Mouse (Mus musculus) adrenal gland, postnatal 14 days (tissue): ENCODE data around the gene Scube1. TPM values are rescaled to one million over a fixed set of nuclear protein-coding genes. Genes with fewer than 3 reads are reported as not detected.

Source experiments
- DNase-seq: peaks from one replicate; pipeline ENCODE4 v3.0.0; 2021; ENCODE audit warnings: mixed read lengths
- total RNA-seq: library from RNA; stranded (reverse); gene quantifications from 2 replicates; pipeline ENCODE4 v1.2.3, GENCODE M21; 2021

Gene Scube1
- total RNA-seq, 1 experiment from 2014 or later = 5.9 TPM

DNA sequence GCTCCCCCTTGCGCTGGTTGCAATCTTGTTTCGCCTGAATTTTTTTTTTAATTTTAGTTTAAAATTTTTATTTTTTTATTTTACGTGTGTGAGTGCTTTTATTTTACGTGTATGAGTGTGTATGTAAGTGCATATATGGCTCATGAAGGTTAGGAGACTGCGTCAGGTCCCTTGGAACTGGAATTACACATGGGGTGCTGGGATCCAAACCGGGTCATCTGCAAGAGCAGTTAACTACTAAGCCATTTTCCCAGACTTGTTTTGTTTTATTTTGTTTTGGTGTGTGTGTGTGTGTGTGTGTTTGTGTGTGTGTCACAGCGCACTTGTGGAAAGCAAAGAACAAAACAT is 129.5 kb downstream of the Scube1 start:
- DNase-seq = no peak

DNA sequence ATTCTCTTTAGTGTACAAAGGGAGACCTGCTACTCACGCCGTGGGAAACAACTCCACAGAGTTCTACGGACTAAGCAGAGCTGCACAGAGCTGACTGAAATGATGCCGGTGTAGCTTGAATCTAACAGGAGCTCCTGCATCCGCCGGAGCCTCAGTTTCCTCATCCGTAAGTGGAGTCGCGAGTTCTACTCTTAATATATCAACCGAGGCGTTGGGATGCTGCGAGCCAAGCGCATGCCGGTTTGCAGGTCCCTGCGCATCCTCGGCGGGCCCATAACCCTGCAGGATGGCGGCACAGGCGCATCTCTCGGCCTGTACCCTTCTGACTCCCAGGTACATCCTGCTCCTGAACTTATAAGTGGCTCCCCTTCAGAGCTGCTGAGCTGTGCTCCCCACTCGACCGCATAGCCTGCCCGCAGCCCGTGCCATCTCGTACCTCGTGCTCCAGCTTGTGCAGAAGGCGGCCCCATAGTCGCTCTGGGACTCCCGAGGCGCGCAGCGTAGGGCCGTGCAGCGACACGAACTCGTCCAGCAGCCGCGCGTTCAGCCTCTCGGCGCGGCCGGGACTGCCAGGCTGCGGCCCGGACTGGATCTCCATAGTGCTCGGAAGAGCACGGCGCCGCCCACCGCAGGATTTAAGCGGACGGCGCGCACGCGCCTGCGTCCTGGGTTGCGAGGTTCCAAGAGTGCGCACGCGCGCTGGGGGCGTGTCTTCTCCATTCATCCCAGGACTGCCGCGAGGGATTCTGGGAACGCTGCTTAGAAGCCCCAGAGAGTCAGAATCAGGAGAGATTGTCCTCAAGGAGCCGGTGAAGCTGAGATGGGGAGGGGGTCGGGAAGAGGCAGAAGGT is 130.1 kb downstream of the Scube1 start, which contains the start of gene Ttll12:
TSS of gene Ttll12 (minus strand) at position 645 of the 851 bp plus-strand sequence.
- DNase-seq = peak; percentile 97

DNA sequence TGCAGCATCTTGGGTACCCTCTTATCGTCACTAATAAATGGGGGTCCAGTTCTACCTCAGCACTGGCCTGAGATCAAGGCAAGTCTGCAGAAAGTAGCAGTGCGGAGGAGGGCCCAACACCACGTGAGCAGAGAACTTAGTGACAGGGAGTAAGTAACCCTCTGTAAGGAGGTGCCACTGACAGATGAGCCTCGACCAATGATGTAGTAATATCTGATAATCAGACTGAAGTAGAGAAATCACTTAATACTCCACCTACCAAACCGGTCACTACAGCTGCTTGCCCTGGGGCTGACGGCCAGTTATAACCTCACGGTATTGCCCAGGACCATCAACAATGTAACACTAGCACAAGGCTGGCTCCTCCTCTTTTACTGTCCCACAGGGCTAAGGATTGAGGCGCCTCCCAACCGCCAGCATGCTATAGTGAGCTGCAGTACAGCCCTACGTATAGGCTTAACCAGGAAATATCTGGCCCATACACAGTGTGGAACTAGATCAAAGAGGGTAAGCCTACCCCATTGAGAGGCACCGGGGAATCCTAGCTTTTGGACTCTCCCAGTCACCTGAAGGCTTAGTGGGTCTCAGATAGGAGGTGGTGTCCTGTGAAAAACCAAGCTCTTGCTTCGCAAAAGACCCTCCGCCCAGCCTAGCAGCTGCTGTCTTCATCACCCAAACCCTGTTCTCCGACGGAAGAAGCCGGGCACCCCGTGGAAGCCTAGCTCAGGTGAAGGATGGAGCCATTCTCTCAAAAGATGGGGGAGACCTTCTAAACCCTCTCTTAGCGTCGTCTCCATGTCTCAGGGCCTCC is 130.9 kb downstream of the Scube1 start:
- DNase-seq = no peak

DNA sequence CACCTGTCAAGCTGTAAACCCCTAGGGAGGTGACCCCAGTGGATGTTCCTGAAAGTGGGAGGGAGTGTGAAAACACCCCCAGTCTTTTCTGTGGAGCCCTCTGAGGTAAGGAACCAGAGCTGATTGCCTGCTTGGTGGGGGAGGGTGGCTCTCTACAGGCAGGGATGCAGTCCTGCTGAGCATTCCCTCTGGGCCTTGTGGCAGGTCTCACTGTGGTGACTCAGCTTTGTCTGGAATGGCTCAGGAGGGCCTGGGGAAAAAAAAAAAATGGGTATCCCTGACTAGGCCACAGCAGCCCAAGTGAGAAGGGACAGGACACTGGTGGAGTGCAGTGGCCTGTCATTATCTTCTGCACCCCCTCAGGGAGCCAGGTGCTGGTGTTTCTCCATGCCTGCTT is 131.6 kb downstream of the Scube1 start:
- DNase-seq = peak; percentile 69

DNA sequence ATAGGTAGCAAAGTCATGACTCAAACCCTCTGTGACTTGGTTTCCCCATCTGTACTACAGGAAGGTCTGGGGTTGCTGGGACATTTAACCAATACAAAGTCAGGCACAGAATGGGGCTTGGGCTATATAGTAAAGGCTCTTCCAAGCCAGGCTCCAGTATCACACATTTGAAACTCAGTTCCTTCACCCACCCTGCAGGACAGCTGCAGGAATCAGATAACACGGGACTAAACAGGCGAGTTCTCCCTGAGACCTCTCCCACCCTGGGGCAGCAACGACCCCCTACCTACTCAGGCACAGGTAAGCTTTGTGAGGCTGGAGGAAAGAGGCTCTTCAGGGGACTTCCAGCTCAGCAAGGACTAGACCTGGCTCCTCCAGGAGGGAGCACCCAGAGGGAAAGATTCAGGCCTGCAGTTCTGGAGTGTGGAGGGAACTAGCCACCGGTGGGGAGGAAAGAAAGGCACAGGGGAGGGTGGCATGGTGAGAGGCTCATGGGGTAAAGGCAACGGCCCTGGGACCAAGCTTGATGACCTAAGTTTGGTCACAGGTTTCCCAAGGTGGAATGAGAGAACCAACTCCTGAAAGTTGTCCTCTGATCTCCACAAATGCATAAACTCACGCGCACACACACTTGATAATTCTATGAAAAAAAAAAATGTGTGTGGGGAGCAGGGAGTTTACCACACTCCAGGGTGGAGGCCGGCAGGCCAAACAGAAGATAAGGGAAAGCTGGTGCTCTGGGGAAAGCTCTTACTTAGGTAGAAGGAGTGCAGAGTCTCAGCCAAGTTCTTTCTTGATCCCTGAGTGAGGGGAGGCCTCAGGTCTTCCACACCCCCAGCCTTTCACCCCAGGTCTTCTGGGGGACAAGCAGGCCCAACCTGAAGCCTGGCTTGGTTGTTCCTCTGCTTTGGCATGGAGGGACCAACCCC is 132.3 kb downstream of the Scube1 start:
- no peak for DNase-seq

DNA sequence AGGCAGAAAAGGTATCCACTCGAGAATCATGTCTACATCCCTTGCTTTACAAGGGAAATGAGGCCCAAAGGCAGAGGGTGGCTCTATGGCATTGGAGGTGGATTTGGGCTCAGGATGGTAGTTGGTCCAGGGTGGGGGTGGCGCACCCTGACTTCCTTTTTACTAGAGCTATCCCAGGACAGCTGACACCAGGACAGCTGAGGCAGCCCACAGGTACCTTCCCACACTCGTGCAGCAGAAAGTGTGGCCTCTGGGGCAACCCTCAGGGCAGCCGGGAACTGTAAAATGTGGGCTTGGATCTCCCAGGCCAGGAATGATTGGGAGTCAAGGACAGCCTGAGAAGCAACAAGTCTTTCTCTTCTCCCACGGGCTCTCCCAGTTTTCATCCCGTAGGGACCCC is 133.1 kb downstream of the Scube1 start:
- no peak for DNase-seq

DNA sequence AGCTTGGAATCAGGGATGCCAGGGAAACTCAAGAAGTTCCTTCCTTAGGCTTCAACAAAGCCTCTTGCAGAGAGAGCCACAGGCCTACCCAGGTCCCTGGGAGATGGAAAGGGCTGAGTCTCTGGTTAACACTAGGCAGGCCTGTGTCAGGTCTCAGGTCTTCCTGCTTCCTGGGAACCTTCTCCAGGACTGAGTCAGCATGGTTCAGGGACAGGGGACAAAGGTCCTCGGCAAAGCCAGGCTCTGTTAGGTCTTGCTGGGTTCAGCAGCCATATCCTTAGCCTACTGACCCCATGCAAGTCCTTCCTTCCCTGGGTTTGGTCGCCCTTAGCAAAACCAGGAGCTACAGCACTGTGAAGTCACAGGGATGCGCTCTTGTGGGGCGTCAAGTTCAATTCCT is 134.0 kb downstream of the Scube1 start:
- DNase-seq = no peak

DNA sequence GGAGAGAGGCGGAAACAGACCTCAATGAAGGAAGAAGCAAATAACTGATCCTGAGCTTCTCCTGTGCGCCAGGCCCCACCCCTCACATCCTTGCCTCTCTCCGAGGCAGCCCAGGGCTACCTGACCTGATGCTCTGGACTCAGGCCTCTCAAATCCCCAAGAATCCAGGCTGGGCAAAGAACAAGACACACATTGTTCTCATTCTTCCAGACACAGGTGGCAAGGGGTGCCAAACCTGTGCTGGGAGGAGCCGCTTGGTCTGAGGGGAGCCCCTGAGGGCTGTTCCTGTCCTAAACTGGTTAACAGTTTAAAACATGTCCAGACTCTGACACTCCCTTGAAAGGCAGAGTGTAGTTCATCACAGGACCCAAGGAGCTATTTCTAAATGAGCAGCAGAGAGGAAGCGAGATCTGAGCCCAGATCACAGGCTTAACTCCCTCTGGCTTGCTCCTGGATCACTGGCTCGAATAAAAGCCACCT is 140.0 kb downstream of the Scube1 start:
- DNase-seq = no peak

DNA sequence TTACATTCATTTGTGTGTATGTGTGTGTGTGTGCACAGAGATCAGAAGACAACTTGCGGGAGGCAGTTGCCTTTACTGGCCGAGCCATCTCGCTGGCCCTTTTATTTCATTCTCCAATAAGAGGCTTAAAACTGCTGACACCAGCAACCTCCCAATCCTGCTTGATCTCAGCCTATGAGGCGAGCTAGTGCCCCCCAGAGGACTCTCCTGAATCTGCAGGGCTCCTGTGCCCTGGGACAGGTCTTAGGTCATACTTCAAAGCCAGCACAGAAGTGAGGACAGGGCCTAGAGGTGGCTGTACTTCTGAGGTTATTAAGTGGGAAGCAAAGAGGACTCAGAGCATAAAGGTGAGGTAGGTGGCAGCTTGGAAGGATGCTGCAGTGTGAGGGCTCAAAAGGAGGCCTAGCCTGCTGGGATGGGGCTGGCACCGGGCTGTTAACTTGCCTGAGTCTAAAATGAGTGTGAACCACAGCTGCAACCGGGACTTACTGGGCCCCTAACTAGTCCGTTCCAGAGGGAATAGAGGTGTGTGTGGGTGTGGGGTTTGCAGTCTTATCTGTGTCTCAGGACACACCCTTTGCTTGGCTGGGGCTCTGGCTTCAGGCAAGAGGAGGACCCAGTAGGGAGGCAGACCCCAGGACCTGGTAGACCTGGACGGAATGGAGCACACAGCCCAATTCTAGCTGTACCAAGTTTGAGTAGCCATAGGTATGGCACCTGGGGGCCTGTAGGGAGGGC is 141.2 kb downstream of the Scube1 start:
- peak; percentile 84 for DNase-seq

DNA sequence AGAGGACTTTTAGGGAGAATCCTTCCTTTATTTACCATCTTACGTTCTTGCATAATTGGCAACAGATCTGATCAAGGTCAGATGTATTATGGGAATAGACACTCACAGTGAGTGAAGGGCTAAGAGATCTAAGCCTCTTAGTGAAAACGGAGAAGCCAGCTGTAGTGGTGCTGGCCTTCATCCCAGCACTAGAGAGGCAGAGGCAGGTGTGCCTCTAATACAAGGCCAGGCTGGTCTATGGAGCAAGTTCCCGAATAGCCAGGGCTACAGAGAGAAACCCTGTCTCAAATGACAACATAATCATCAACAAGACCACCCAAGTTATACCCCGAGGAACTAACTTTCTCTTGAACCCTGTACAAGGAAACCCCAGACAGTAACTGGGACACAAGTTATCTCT is 141.9 kb downstream of the Scube1 start:
- DNase-seq = no peak

DNA sequence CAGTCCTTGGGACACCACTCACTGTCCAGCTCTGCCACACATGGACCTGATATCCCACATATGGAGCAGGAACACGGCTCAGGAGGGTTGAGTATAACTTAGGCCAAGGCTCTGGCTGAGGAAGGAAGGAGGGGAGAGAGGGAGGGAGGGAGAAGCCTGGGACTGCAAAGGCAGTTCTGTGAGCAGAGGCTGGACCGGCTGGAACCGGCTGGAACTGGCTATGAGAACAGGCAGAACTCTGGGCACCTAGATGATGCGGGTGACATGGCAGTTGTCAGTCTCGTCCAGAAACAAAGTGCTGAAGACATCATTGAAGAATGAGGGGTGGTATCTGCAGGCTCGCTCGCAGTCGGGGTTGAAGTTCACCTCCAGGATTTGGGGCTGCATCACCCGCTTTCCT is 148.2 kb downstream of the Scube1 start:
- no peak for DNase-seq

DNA sequence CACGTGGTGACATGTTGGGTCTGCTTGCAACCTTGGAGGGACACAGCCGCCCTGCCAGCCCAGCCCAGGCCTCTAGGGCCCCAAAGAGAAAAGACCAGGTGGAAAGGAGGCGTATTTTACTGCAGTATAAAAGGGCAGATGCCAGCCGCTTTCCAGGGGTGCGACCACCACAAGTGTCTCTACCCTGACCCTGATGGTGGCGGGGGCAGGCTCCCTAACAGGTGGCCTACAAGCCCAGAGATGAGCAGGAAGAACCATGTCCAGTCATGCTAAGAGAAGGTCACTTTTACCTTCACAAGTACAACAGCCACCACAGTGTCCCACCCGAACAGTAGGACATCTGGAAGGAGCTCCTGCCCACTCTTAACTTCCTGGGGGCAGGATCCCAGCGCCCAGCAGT is 149.3 kb downstream of the Scube1 start:
- DNase-seq = no peak

DNA sequence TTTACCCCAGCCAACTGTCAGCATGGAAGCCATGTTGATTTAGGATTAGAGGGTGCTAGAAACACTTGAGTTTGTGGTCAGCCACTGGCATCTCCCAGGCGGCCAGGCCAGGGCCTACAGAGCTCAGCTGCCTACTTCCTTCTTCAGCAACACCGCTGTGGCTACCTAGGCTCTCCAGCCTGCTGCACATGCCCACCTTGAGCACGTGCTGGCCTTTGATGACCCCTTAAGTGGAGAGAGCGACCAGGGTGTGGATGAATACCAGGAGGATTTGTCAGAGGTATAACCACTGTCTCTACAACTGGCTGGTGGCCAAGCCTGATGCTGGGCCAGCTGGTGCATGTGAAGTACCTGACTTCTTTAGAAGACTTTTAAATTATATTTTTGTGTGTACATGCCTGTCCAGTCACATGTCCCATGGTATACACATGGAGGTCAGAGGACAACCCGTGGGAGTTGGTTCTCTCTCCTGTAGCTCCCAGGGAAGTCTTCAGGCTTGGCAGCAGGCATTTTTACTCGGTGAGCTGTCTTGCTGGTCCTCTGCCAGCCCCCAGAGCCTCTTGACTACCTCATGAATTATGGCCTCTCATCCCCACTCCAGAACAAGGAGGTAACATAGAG is 150.0 kb downstream of the Scube1 start:
- peak; percentile 77 for DNase-seq

DNA sequence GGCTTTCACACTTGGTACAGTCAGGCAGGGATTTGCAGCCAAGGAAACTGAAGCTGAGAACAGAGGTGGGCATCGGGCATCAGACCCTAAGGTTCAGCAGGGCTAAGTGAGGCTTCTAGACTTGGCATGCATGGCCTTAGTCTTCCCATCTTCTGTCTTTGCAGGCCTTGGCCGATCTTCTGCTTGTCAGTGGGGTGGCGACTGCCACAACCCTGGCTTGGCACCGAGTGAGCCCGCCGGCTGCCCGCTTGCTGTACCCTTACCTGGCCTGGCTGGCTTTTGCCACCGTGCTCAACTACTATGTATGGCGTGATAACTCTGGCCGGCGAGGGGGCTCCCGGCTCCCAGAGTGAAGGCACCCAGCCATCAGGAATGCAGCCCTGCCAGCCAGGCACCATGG is 151.2 kb downstream of the Scube1 start:
- no peak for DNase-seq

DNA sequence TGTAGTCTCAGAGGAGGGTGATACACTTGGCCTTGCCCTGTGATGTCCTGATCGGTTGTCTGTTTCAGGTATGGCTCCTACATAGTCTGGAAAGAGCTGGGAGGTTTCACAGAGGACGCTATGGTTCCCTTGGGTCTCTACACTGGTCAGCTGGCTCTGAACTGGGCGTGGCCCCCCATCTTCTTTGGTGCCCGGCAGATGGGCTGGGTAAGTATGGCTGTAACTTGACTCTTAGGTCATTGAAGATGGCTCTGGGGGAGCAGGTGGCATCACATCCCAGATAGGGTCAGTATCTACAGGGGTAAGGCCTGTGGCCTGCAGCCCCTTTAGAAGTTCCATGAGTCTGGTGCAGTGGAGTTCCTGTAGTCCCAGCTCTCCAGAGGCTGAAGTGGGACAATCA is 152.7 kb downstream of the Scube1 start:
- no peak for DNase-seq

DNA sequence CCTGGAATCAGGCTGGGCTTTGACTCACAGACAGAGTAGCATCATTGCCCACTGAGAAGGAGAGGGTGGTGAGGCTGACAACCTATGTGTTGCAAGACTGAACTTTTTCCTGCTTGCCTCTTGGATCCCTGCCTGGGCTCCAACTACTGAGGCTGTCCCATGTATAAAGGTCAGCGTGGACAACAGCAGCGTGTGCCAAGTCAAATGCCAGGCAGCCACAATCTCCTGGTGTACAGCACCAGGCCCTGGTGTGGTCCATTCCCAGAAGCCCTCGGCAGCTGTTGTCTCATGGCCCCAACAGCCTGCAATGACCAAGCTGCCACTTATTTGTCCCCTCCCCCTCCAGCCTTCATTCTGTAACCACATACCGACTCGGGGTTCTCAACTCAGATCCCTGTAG is 153.2 kb downstream of the Scube1 start:
- peak; percentile 74 for DNase-seq

DNA sequence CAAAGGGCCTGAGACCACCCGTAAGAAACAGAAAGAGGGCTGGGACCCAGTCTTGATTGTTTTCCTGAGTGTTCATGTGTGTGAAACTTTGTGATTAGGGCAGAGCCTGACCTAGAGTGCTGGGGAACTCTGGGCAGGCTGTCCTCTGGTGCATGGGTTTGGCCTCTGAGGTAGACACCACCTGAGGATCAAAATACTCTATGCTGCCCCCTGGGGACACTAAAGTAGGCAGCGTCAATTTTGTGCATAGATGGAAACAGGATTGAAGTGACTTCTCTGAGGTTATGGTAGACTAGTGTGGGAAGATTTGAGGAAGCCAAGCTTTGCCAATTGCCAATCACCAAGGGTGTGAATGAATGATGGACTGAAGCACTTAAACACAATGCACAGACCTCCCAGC is 154.2 kb downstream of the Scube1 start:
- no peak for DNase-seq

DNA sequence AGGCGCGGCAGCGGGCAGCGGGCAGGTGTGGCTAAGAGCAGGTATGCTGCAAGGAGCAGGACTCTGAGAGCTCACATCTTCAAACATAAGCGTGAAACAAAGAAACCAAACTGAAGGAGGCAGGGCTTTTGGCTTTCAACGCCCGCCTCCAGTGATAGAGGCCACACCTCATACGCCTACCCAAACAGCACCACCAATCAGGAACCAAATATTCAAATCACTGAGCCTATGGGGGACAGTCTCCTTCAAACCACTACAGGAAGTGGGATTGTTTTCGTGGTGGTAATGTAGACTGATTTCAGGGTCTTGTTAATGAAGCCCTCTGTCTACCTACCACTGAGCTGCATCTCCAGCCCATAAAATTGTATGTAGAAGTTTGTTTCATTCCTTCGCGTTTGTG is 155.1 kb downstream of the Scube1 start:
- DNase-seq = no peak

DNA sequence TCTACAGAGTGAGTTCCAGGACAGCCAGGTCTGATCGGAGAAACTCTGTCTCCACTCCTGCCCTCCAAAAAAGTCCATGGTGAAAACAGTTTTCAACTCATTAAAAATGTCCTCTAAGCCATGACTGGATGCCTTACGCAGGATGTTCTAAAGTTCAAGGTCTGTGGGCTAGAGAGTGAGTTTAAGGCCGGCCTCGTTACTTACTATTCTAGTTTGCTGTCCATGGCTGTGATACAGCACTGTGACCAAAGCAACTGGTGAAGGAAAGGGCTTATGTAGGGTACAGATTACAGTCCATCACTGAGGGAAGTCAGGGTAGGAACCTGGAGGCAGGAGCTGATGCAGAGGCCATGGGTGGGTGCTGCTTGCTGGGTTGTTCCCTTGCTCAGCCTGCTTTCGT is 156.3 kb downstream of the Scube1 start:
- DNase-seq = peak; percentile 45

DNA sequence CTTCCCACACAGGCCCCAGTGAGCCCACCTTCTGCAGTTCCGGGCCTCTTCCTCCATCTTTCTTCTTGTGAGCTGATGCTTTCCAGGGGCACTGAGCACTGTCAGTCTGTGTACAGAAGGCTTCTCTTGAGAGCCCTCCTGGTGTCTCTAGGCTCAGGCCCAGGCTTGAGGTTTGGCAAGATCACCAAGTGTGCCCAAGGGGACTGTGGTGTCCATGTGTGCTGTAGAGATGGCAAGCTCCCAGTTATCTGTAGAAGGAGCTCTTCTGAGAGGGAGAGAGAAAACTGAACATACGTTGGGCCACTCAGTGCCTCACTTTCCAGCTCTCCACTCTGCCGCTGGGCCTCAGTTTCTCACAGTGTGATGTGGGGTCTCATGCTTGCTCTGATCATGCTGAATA is 157.1 kb downstream of the Scube1 start:
- no peak for DNase-seq

DNA sequence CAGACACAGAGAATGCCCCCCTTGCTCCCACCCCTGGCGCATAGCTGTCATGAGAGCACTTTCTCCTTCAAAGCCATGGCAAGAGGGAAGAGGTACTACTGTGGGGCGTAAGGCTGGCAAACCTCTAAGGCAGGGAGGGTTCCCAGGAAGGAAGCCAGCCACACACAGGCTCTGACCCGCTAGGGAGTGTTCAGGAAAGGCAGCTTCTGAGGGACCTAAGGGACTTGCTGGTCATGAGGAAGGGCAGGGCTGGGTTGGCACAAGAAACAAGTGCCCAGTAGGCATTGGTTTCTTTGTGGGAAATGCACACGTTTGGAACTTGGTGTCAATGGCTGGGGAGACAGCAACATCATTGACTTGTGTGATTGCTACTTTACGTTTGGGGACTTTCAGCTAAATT is 158.8 kb downstream of the Scube1 start:
- DNase-seq = peak; percentile 41
